Mouse (Mus musculus) left cerebral cortex, adult 2 months (tissue): ENCODE results near the gene Cyb5d1. TPM values are rescaled to one million over a fixed set of nuclear protein-coding genes. Genes with fewer than 3 reads are reported as not detected.

Experiments
- DNase-seq, 2 experiments: peaks; one replicate each; pipeline ENCODE4 v3.0.0; 2021 to 2022; ENCODE audit warnings: low spot score in 2 of 2, mixed read lengths in 1 of 2; ENCODE audit errors: extremely low spot score in 1 of 2
- H3K27ac ChIP-seq: fragments of 200-600 bp; 2 replicates; pipeline ENCODE4 v1.8.1; 2022
- H3K4me3 ChIP-seq: fragments of 200-600 bp; 2 replicates; pipeline ENCODE4 v1.8.1; 2022
- CTCF ChIP-seq: fragments of 200-600 bp; IDR thresholded peaks from 2 replicates; pipeline ENCODE4 v1.8.1; 2022; ENCODE audit warnings: antibody characterized with exemption, mild to moderate bottlenecking, moderate library complexity
- intact Hi-C: fragments of 180-260 bp; cut with DNase I; formaldehyde crosslinking; loops from one replicate; pipeline ENCODE4 v1.15.1; 2025
- total RNA-seq, 2 experiments: library from RNA; stranded (reverse); gene quantifications; 2 replicates each; pipeline ENCODE4 v1.2.3; 2021

Cyb5d1 gene
- total RNA-seq, 2 experiments from 2014 or later = 40.7 to 45.6 TPM

DNA sequence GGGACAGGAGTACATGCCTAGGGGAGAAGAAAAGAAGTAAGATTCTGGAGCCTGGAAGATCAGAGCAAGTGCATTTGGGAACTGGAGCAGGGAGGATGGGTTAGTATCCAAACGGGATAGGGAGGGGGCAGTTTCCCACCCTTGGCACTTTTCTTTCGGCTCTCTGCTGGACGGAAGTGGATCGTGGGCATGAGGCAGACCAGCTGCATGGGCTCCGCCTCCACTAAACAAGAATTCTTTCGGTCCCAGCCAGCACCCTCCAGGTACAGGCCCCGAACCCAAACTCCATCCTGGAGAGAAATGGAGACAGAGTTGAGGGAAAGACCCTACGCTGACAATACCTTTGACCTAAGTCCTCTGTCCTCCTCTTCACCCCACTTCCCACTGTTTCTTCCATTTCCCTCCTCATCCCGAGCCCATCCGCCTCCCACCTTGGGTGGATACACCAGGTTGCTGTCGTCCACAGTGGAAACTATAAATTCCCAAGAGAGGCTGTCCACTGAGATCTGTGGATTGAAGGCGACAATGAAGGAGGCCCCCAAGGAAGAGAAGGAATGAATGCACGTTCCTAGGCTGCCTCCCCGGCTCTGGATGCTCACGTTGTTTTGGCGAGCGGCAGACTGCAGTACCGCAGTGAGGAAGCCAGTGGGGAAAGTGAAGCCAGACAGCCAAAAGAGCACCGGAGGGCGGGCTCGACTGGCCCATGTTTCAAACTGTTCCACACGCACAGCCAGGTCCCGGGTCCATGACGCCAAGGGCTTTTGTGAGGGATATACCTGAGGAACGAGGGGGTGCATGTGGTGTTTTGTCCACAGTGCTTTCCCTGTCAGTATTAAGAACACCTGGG is 25.9 kb upstream of the Cyb5d1 start:
- intact Hi-C loops = no loop called here
- H3K4me3 ChIP-seq = no peak overlapping the region
- DNase-seq = no peak
- TF ChIP-seq CTCF = no peak
- H3K27ac ChIP-seq = no peak overlapping the region

DNA sequence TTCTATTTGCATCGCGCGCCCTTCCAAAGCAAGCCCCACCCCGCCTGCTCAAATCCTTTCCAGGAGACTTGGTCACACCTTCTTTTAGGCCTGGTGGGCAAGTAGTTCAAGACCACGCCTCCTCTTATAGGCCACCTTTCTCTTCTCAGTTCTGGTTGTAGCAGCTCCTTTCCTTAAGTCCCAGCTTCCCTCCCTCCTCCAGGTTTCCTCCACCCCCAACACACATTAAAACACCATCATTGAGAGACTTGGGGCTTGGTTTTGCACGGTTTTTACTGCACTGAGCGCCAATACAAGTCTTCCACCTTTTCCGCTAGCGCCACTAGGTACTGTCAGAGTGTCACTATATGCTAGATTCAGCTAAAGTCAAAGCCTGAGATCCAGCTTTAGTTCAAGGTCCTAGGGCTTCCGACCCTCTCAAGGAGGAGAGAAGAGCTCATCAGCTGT is 25.1 kb upstream of the Cyb5d1 start:
- TF ChIP-seq CTCF = no peak
- intact Hi-C loops = no loop called here
- Histone ChIP-seq H3K27ac (no peak overlapping the region), H3K4me3 (peak overlapping the region; percentile 57; the same call in 1 of the 2 replicates)
- no peak for DNase-seq

GRCm38 (mm10) chr11:69419813-69420553 is 24.6 kb upstream of the Cyb5d1 start:
- intact Hi-C loops = loop anchor here (5.0 to 10.0 kb wide), 2 partner anchors 162 to 245 kb away; partner anchors contain the start of genes Cd68, Mpdu1, Trp53 and Wrap53
- peak overlapping the region; percentile 57 for H3K4me3 ChIP-seq
- no peak for DNase-seq
- peak overlapping the region; percentile 99; the same call in 1 of the 2 replicates for H3K27ac ChIP-seq
- no peak for TF ChIP-seq CTCF

- H3K4me3 ChIP-seq = peak overlapping the region; percentile 57
- intact Hi-C loops = loop anchor here (5.0 to 10.0 kb wide), 2 partner anchors 163 to 245 kb away; partner anchors contain the start of genes Cd68, Mpdu1, Trp53 and Wrap53
- H3K27ac ChIP-seq = peak overlapping the region; percentile 99
- DNase-seq = no peak
- TF ChIP-seq CTCF = peak; percentile 39
These were observed 24.0 kb upstream of the Cyb5d1 start for GRCm38 (mm10) chr11:69419443-69419812.

DNA sequence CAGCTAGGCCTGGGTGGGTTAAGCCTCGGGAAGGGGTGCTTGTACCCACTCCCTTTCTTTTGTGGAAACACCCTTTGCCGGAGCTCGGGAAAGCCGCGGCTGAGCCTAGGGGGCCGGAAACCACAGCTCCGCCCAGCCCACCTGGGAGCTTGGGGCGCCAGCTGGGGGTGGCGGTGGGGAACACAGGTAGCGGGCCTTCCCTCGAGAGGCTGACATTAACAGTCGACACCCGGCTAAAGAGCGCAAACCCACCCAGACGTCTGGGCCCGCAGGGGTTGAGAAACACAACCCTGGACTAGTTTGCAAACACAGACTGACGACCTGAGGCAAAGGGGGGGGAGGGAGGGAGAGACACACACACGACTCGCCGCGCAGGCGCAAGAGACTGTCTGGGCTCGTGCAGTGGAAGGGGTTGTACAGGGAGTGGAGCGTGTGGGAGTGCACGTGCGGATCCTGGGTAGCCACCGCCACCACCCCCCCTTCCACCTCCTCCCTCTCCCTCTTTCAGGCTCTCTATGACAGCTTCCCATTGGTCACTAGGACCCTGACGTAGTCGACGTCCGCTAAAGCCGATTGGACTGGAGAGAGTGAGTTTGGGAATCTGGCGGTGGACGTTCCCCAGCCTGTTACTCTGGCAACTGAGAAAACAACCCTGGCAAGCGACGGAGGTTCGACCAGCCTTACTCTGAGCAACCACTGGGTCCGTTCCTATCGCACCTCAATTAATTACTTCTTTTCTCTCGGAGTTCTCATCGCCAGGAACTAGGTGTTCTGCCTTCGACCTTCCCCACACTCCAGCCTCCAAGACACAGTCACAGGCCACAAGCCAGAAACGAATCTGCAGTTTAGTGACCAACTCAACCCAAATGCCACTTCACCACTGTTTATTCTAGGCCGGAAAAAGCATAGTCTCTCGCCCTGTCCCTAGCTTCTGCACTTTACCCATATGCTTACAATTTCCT is 23.3 kb upstream of the Cyb5d1 start:
- DNase-seq = peak; percentile 82 to 89
- intact Hi-C loops = loop anchor here (1.0 to 10.0 kb wide), 3 partner anchors 8 to 246 kb away; partner anchors contain the start of genes Cd68, Mpdu1, Trp53 and Wrap53
- Histone ChIP-seq H3K4me3 (peak overlapping the region; percentile 57), H3K27ac (peak overlapping the region; percentile 99)
- no peak; the same call in 1 of the 2 replicates for TF ChIP-seq CTCF

DNA sequence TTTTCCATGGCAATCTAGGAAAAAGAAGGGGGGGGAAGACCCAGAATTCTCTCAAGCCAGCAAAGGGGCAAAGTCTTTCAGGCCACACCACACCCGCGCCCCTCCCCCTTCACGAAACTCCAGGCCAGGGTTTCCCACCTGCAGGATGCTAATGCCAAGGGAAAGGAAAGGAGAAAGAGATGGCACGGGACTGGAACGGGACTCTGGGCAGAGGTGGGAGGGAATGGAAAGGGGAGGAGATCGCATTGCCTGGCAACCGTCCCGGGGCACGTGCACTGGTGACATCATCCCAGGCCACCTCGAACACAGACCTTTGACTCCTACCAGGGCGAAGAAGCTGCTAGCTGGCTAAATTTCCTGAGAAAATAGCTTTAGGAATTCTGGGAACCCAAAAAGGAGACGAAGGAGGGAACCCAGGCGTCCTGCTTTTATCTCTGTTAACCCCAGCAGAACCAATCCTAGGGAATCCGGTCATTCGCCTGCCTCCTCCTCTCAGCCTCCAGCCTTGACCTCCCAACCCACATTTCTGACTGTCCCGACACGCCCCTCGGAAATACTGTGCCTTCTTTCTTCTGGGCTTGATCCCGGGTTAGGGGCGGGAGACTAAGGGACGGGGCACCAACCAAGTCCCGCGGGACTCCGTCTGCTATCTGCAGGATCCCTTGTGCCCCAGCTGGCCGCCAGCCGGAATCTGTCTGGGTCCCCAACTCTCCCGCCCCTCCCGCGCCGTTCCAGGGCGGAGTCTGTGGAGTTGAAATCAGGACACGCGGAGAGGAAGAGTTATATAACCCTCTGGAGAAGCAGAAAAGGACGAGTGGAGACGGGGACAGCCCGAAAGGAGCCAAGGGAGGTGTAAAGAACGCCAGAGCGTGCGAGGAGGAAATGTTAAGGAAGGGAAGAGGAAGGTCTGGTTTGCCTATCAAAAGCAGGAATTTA is 22.3 kb upstream of the Cyb5d1 start:
- no peak for TF ChIP-seq CTCF
- peak; percentile 85 to 87 for DNase-seq
- intact Hi-C loops = loop anchor here (1.0 to 10.0 kb wide), 4 partner anchors 7 to 247 kb away; partner anchors contain the start of genes Cd68, Mpdu1, Trp53 and Wrap53
- Histone ChIP-seq H3K4me3 (peak overlapping the region; percentile 57), H3K27ac (peak overlapping the region; percentile 99)

GRCm38 (mm10) chr11:69416921-69417448 is 21.6 kb upstream of the Cyb5d1 start:
- H3K27ac ChIP-seq = peak overlapping the region; percentile 99
- DNase-seq = no peak
- intact Hi-C loops = loop anchor here (2.0 to 10.0 kb wide), 3 partner anchors 52 to 248 kb away; partner anchors contain the start of genes Cd68, Mpdu1, Trp53 and Wrap53
- H3K4me3 ChIP-seq = peak overlapping the region; percentile 57
- TF ChIP-seq CTCF = no peak

- DNase-seq = no peak
- intact Hi-C loops = loop anchor here (2.0 to 10.0 kb wide), 3 partner anchors 52 to 248 kb away; partner anchors contain the start of genes Cd68, Mpdu1, Trp53 and Wrap53
These were observed 21.1 kb upstream of the Cyb5d1 start for GRCm38 (mm10) chr11:69416509-69416908.

GRCm38 (mm10) chr11:69415668-69416451 is 20.4 kb upstream of the Cyb5d1 start:
- H3K4me3 ChIP-seq = peak overlapping the region; percentile 51
- intact Hi-C loops = loop anchor here (2.0 to 10.0 kb wide), 3 partner anchors 51 to 249 kb away; partner anchors contain the start of genes Cd68, Mpdu1, Trp53 and Wrap53
- no peak for DNase-seq
- TF ChIP-seq CTCF = no peak
- H3K27ac ChIP-seq = peak overlapping the region; percentile 87

More at GRCm38 (mm10) chr11:69416509-69416908, 21.1 kb upstream of the Cyb5d1 start:
- TF ChIP-seq CTCF = no peak
- H3K4me3 ChIP-seq = peak overlapping the region; percentile 57
- H3K27ac ChIP-seq = peak overlapping the region; percentile 36
